Mouse (Mus musculus): ENCODE measurements at regions not wholly inside any gene's neighbourhood (a gene's known extent, or its start where the extent isn't known, plus 50 kb on each side); places are given as distances from the start of the nearest gene placed in this dataset.

DNA sequence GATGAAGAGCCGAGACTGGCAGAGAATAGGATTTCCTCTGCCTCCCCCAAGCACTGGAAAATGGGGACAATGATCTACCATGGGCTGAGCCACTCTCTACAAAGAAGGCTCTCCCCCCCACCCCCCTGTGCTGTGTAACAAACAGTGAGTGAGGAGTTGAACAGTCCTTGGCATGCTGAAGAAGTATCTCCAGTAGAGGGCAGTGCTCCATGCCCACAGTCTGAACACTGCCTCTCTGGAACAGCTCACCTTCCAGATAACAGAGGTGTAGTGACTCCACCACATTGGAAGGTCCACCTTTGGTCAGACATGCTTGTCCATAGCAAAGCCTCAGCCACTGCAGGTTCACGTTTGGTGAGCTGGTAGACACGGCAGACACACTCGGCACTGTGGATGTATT, 85.2 kb upstream of the Bach2 start:
- DNase-seq = peak; percentile 25

DNA sequence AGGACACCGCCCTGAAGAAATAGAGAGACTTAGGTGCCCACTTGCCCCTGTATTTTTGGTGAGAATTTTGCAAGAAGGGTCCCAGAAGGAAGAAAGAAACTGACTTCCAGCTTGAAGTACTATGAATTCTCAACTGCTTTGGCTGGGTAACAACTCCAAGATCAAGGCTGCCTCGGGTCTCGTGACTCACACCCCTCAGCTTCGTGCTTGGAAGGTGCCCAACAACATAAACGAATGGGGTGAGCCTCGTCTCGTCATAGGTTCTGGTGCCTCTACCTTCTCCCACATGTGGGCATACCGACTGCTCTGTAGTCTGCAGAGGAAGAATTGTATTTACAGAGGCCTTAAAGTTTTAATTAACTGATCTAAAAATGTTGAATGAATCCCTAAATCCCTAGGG, 81.6 kb upstream of the Bach2 start:
- no peak for DNase-seq

DNA sequence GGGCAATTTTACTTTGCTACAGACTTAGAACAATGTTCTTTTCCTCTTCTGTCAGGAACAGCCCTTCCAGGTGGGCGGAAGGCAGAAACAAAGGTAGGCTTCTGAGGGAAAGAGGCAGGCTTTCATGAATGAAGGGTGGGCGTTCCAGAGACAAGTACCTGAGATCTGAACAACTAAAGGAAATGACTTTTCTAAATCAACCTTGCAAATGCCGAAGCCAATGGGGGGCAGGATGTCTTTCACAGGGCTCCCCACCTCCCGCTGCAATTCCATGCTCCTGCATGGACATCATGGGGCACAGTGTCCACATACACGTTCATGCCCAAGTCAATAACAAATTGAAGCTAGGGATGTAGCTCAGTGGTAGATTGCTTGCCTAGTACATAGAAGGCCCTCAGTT, 80.2 kb upstream of the Bach2 start:
- peak; percentile 19 for DNase-seq

DNA sequence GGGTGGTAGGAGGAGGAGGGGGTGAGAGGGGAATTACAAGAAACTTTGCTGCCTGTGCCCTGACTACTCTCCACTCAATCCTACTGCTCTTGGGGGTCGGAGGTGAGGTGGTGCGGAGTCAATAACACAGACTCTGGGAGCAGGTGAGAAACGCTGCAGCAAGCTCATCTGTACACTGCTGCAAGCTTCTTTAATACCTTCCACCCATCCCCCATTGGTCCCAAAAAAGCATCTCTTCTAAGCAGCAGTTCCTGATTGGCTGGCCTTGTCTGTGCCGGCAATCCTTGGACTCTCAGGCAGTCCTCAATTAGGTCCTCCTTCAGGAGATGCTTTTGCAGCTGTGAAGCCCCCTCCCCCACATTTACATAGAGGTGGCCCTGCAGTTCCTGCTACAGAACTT, 79.7 kb upstream of the Bach2 start:
- no peak for DNase-seq

DNA sequence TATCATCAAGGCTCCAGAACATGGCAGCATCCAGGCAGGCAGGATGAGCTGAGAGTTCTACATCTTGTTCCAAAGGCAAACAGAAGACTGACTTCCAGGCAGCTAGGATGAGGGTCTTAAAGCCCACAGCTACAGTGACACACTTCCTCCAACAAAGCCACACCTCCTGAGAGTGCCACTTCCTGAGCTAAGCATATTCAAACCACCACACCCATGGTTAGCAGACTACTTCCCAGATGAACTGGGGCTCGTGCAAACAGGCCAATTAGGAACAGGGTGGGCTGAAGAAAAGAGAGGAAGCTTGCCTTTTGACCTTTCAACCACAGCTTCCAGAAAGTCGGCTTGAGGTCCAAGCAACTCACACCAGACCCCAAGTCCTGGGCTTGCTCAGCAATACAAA, 77.8 kb upstream of the Bach2 start:
- no peak for DNase-seq

DNA sequence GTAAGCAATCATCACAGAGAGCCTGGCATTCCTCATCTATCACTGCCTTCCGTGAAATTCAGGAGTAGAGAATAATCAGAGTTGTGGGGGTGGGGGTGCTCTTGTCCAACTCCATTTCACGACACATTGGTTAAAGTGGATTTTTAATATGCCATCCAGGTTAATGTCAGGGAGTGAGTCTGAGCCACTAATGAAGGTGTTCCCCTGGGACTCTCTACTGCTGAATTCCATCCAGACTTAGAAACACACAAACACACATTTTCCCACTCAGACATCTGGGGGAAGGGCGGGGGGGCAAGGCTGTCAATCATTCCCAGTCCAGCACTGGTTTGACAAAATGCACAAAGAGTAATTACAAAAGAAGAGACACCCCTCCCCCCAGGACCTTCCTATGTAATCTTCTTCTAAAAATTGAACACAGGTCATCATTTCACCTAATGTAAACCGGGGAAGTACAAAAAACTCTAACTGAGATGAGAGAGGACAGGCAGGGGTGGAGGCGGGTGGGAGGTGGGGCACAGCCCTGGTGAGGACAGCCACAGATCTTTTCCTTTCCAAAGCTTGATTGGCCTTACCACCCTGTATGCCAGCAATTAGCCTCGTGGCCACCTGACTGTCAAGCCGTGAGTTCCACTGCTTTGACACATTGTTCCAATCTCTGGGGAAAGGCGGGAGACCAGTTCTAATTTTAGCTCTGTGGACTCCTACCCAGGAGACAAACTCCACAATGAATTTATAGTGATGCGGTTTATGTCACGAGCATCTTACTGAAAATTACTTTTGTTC, 76.5 kb upstream of the Bach2 start:
- no peak for DNase-seq

DNA sequence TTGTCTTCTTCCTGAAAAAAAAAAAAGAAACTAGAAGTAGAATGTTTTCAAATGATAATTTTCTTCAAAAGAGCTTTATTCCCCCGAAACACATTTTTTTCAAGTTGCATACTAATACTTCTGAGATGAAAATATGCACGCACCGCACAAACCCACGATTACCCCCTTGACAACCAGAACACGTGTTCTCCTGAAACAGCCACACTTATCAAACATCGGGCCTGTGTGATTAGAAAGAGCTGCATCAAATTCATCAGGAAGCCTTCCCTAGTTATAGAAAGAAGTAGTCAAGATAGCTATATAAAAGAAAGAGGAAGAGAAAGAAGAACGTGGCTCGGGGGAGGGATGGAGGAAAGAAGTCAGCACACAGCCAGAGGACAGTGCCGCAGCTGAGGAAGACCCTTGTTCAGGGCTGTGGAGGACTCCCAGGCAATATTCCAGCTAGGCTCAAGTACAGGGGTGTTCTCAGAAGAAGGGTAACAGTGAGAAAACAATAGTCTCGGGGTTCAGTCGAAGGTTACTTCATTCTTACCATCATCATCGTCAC, 75.8 kb upstream of the Bach2 start:
- DNase-seq = no peak

DNA sequence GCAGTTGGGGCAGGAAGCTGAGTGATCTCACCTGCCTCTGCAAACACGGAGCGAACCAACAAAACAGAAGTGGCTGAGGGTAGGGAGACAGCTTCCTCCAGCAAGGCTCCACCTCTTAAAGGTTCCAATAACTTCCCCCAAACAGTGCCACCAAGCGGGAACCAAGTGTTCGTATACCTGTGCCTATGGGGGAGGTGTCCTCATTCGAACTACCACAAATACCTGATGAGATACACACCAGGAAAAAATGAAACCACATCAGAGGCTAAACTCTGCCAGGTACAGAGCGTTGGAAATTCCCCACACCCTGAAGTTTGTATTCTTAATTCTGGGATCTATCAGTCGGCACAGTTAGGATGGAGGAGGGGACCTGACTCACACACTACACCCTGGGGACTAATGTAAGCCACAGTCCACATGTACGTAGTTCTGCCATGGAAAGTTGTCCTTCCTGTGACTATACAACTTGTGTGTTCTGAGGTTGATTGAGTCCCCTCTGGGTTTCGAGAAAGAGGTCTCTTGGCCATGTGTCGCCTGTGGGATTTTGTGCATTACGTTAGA, 74.4 kb upstream of the Bach2 start:
- no peak for DNase-seq

DNA sequence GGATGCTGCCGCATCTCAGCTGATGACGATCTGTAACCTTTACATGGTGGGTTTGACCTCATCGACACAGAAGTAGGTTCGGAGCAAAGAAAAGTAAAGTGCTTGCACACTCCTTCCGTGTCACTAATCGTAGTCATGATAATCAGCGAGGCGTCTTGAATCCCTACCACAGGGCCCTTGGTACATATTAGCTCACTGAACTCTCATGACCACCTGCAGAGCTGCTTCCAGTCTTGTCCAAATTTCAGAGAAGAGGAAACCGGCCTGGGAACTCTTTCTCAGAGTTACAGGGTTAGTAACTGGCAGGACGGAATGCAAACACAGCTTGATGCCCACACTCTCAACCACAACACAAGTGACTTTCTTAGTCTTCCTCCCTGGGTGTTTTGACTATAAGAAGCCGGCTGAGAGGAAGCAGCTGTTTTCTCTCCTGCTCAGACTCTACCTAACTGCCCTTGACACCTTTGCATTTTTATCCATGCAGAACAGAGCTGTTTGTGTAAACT, 73.8 kb upstream of the Bach2 start:
- no peak for DNase-seq

DNA sequence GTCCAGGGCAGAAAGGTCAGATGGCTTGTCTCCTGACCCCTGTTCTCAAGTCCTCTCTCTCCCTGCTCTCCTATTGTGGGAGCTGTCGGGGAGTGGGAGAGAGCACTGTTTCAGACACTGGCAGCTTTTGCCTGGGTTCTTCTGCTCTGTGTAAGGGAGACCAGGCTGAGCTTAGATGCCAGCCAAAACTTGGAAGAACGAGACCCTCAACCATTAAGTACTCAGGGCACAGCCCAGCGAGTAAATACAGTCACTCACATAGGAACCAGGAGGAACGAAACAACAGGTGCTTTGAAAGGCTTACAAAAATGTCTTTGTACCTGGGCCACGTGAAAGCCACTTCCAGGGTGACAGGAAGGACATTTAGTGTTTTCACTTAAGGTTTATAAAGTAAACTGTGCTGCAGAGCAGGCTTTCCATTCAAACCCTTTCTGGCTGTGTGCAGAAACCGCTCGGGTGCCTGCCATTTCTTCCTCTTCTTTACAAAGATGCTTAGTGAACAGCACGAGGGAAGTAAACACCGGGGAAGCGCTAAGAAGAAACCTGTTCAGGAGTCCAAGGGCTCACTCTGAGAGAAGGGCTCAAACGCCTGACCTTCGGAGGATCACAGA, 72.6 kb upstream of the Bach2 start:
- no peak for DNase-seq

DNA sequence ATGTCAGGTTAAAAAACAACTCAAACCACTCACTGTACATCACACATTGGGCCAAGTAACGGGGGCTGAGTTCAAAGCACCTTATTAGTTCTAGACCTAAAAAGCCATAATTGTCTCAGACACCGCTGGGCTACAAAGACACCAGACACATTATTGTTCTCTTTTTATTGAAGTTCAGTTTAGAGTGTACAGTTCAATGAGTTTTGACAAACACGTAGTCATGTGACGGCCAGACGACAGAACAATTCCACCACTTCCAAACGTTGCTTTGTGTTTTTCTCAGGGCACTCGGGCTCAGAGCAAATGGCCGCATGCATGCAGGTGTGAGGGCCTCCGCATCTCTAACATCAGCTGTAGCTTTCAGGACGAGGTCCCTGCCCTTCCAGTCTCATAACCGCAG, 71.5 kb upstream of the Bach2 start:
- no peak for DNase-seq

DNA sequence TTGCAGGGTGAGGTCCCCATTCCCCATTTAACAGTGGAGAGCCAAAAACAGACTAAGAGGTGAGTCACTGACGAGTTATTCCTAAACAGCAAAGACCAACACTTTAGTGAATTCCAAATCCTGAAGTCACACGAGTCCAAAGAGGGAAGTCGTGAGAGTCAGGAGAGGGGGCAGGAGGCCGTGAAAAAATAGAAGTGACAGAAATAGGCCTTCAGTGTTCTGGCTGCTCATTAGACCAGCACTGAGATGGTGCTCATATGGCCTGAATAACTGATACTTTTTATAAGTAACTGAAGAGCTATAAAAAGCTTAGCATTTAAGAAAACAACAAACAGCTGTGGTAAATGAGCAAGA, 68.5 kb upstream of the Bach2 start:
- no peak for DNase-seq

DNA sequence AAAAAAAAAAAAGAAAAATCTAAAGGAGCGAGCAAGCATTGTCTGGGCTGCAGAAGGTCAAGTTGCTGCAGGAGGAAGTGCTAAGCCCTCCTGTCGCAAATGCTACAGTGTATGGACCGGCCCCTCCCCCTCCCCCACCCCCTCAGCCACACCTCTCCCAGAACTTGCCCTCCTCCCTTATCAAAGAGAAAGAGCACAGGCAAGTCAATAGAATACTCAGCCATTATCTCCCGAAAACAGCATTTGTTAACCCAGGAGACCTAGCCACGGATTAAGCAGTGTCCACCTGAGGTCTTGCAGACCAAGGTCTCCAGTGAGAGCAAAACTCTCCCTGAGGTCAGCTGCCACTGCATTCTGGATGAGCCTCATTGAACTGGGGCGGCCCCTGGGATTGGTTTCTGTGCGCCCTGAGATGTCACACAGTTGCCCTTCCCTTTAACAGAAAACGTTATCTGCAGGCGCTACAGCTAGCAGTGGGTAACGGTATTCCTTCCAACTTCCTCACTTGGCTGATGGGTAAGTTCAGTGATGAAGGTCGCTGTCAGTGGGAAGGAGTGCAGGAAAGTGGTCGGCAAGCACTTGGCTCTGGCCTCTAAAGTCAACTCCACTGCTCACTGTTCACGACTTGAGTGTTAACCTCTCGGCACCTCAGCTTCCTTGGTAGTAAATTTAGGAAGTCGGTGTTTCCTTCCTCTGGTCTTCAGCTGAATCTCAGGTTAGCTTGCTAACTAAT, 68.0 kb upstream of the Bach2 start:
- no peak for DNase-seq

DNA sequence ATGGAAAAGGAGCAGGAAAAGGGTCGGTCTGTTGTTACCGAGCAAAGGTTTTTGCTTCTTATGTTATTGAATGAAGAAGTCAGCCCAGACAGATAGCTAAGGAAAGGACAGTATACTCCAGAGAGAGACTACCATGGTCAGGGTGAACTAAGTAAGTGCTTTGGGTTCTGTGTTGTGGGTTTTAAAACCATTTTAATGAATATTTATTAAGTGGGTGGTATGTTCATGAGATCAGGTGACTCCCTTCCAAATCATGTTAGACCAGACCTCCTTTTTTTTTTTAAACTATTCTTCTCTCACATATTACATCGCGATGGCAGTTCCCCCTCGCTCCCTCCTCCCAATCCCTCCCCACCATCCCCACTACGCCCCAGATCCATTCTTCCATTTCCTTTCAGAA, 67.3 kb upstream of the Bach2 start:
- no peak for DNase-seq

DNA sequence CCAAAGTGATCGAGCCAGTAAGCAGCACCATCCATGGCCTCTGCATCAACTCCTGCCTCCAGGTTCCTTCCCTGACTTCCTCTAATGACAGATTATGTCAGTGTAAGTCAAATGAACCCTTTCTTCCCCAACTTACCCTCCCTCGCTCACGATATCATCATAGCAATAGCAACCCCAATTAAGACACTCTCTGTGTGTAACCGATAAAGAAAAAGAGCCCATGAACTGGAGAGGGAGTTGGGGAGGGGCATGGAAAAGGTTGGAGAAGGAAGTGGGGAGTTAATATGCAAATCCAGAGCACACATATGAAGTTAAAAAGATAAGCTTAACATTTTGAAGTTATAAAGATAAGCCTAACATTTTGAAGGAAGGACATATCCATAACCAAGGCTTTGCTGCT, 65.6 kb upstream of the Bach2 start:
- DNase-seq = no peak

DNA sequence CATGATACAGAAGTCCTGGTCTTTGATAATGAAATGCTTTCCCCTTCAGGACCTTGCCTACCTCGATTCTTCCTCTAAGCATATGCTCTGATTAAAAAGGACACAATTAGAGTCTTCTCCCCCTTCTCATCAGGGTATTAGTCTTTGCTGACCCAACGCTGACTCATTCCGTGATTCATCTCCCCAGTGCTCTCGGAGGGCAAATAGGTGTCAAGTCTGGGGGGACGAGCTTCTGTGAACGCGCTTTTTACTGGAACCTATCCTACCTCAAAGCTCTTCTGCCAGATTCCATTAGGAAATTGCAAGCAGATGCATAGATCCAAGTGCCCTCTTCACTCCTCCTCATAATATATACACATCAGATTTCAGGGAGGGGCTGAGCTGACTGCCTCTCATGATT, 63.8 kb upstream of the Bach2 start:
- no peak for DNase-seq

DNA sequence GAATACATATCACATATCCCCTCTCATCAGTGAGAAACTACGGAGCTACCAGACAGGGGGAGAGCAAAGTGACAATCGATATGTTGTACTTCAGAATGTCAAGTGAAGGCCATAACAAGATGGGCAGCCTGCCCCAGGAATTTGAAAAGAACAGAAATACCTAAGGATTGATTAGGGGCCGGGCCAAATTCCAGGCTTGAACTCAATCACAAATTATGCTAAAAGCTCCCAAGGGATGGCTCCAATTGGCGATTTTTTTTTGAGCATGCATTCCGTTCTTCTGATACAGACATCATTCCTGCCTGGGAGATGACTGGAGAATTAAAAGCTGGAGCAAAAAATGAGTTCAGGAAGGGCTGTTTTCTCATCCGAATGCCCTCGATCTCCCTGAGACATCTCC, 63.4 kb upstream of the Bach2 start:
- DNase-seq = no peak

DNA sequence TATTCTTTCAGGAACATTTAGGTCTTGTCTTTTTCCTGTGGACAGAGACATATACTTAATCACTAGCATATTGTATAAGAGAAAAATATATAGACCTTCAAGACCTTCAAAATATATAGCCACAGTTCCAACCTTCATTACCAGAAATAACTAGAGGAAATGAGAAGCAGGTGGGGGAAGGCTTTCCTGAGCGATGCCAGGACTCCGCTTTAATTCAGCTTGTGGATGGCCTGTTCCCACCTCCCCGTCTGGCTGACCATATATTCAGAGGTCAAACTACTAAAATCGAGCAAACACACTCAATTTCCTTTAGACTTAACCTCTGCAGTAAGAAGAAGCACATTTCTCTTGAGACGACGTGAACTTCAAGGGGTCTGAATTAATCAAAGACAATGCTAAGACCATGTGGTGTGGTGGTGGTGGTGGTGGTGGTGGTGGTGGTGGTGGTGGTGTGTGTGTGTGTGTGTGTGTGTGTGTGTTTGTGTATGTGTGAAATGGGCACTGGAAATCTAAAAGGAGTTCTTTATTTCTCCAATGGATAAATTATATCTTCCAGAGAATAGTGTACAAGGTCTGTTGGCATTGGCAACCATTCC, 62.7 kb upstream of the Bach2 start:
- no peak for DNase-seq

DNA sequence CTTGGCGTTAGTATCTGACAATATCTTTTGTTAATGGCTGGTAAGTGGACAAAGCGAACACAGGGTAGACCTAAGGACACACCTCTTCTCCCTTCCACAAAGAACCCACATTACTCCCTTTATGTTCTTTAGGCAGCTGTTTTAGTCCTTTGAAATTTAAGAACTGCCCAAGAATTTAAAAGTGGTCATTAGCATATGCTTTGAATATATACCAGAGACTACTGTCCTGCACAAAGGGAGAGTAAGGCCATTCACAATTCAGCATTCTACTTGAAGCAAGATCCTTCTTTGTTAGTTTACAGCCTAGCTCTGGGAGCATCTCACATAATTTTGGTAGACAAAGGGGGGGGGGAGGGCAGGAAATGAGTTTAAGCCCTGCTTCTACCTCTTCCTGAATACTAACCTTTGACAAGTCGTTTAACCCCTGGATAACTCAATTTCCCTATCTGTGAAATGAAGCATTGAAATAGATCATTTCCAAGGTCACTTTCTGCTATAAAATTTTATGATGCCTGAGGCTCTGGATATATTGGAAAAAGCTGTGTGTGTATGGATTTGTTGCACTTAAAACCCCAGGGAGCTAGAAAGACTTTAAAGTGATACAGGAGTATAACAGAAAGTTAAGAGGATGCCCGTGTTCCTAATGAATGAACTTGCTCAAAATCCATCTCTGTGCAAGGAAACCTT, 62.0 kb upstream of the Bach2 start:
- DNase-seq = no peak

DNA sequence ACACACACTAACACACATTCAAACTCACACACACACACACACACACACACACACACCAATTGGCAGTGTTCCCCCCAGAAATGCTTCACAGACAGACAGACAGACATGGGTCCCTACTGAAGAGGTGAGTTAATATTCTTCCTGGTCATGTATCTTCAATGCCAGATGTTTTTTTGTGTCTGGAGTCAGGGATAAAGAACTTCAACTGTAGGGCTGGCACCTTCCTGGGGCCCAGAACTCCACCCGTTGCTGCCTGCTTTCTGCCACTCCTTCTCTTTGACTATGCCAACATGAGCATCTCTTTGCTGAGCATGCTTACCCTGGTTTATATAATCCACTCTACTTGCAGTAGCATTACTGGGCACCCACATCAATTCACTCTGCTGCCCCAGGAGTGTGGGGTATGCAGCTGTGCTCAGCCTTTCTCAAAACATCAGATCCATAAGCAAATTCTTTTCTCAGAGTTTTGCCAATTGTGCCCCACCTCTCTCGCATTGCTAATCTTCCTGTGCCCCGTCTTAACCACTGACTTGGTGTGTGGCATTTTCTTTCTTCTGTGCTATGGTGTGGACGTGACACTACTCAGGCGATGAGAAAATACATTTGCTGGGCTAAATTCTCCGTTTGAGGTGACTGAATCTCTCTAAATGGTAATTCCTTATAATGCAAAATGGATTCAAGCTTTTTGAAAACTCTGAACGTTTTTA, 60.5 kb upstream of the Bach2 start:
- no peak for DNase-seq

DNA sequence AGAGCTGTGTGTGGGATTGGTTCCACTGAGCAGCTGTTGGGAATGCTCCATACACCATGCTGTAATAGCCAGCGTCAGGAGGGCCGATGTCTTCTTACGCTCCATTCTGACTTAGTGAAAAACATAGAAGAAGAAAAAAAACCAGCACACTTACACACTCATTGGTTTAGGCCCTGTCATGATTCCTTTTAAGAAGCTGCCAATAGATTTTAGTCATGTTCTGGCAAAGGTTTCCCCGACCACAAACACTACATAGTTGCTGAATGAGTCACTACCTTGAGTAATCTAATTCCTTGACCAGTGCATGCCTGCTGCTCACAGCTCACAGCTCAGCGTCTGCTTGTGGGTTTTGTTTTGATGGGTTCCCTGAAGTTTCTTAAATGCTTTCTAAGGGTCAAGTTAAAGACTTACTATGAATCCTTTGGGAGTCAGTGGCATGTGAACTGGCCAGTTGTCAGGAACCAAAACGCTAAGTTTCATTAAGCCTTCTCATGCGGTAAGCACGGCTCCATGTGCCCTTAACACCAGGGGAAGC, 58.8 kb upstream of the Bach2 start:
- no peak for DNase-seq

DNA sequence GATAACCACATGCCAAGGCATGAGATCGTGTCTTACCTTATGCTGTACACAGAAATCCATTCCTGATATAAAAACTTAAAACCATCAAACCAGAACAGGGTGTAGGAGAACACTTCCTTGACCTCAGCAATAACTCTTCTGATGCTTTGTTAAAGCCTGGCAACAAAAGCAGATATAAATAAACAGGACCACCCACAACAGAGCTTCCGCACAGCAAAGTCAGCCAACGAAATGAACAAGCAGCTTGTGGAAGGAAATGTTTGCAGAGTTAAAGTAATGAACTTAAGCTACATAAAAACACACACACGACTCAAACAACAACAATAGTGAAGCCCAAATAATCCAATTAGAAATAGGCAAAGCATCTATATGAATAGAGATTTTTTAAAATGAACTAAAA, 54.8 kb upstream of the Bach2 start:
- DNase-seq = no peak
